Mouse (Mus musculus): ENCODE results near the gene Ube2m.

The Ube2m gene

GRCm38 (mm10) chr7:13033451-13034147, 4.5 kb downstream of the Ube2m start:
- DNase-seq (ENCODE audit: low spot score), result no peak

GRCm38 (mm10) chr7:13032541-13032940, 5.5 kb downstream of the Ube2m start:
- no peak for DNase-seq (ENCODE audit: low spot score)

DNA sequence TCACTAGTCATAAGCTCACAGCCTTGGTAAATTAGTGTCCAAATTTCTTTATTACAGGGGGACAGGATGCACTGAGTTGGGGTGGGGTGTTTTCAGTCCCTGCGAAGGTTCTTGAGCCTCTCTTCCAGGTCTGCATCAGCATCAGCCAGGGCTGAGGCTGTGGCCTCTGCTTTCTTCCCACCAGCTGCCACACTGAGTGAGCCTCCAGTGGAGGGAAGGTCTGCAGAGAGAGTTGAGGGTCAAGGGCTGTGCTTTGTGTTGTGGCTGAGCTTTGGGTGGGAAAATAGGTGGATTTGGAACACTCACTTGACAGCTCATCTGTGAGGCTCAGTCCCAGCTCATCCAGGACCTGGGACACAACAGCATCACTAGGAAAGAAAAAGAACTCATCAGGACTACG, 6.1 kb downstream of the Ube2m start:
- DNase-seq (ENCODE audit: low spot score), result no peak

DNA sequence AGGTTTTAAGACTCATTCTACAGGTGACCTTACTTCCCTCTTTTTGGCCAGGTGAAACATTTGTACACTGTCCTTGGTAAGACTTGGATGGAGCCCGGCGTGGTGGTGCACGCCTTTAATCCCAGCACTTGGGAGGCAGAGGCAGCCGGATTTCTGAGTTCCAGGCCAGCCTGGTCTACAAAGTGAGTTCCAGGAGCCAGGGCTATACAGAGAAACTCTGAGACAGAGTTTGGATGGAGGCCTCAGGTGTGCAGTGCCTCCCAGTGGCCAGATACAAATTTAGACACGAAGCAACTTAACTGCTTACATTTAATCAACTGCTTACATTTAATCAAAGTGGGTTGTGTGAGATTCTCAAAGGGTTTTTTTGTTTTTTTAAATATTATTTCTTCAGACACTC, 7.0 kb downstream of the Ube2m start:
- DNase-seq (ENCODE audit: low spot score), result peak; percentile 18

DNA sequence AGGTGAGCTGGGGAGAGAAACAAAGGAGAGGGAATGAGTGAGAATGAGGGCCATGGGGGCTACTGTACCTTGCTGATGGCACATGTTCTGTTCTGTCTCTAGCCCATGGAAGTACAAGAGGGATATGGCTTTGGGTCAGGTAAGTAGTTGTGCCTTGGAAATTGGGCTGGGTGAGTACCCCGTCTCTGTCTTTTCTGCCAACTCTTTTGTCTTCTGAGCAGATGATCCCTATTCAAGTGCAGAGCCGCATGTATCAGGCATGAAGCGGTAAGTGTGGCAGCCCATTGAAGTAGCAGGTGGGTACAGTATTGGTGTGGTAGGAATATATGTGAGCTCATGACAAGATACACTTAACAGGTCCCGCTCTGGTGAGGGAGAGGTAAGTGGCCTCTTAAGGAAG, 9.1 kb downstream of the Ube2m start:
- DNase-seq (ENCODE audit: low spot score), result no peak

GRCm38 (mm10) chr7:13025511-13026112, 12.5 kb downstream of the Ube2m start:
- DNase-seq (ENCODE audit: low spot score), result no peak

DNA sequence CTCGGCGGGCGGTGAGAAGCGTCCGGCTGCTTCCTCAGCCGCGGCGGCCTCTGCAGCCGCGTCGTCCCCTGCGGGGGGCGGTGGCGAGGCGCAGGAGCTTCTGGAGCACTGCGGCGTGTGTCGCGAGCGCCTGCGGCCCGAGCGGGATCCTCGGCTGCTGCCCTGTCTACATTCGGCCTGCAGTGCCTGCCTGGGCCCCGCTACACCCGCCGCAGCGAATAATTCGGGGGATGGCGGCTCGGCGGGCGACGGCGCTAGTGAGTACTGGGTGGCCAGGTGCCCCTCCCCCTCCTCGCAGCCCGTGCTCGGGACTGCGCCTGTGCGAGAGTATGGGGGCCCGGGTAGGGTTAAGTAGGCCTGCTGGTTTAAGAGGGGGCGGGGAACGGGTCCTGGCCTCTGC, 13.3 kb downstream of the Ube2m start:
- DNase-seq (ENCODE audit: low spot score), result peak; percentile 45

GRCm38 (mm10) chr7:13023928-13024731, 13.9 kb downstream of the Ube2m start:
- peak; percentile 93 for DNase-seq (ENCODE audit: low spot score)

DNA sequence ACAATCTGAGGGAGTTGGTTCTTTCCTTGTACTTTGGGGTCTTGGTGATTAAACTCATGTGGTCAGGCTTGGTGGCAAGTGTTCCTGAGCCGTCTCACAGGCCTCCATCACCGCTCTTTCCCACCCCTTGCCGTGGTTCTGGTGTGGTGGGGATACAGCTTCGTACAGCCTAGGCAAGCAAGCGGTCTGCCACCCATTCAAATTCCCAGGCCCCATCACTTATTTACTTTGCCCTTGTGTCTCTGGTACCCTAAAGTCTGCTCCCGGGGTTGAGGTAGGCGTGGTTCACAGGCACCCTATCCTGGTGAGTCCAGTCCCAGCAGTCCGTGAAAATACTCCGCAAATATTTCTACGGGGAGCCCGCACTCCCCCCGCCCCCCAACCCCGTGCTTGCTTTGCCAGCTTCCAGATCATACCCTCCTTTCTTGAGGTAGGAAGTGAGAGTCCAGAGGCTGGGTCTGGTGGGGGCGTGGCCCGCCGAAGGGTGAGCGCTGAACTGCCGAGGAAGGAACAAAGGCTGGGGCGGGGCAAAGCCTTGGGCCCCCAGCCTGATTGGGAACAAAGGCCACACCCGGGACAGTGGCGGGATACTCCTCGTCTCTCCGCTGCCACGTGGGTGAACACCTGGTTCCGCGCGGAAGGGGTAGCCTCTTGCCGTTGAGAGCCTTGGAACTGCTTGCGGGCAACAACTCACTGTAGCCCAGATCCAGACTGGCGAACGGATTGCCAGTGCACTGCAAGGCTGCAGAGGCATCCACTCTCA, 15.1 kb downstream of the Ube2m start:
- DNase-seq (ENCODE audit: low spot score), result peak; percentile 34

- no peak for DNase-seq (ENCODE audit: low spot score)
These were observed 22.9 kb downstream of the Ube2m start for GRCm38 (mm10) chr7:13015217-13015616.

DNA sequence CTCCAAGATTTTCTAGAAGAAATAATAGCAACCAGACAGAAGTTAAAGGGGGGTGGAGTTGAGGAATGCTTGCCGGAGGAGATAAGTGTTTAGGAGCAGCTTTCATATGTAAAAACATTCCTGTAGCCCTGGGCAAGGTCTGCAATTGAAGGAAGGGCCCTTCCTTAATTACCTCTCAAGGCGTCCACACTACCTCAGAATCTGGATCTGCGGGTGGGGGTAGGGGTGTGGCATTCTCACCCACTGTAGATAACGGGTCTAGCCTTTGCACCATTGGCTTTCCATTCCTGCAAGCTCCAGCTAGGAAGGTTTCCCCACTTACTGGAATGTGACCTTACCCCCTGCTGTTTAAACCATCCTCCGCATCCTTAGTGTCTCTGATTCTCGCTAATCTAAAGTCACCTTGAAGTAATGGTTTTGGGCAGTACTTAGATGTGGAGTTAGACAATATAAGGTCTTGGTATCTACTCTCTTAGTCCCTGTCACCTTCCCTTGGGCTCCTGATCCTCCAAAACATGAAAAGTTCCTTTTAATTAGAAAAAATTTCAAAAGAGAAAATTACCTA, 23.7 kb downstream of the Ube2m start:
- DNase-seq (ENCODE audit: low spot score), result no peak

DNA sequence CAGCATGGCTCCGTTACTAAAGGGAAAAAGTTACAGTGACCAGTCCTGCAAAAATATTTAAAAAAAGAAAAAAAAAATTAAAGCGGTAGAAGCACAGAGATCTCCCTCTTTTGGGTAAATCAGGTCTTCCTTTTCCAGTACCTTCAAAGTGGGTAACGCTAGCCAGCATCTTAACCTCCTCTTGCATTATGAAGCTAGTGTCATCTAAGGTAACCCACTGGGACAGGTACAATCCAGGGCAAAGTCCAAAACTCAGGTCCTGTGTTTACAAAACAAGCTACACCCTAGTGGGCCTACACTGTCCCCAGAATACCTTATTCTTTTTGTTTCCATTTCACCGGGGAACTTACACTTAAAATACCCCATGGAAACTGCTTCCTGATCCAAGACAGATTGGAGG, 24.4 kb downstream of the Ube2m start:
- no peak for DNase-seq (ENCODE audit: low spot score)

- no peak for DNase-seq (ENCODE audit: low spot score)
These were observed 27.8 kb downstream of the Ube2m start, which contains the start of gene Zbtb45 for GRCm38 (mm10) chr7:13010005-13010908. Zbtb45 (minus strand) TSS chr7:13010034.

DNA sequence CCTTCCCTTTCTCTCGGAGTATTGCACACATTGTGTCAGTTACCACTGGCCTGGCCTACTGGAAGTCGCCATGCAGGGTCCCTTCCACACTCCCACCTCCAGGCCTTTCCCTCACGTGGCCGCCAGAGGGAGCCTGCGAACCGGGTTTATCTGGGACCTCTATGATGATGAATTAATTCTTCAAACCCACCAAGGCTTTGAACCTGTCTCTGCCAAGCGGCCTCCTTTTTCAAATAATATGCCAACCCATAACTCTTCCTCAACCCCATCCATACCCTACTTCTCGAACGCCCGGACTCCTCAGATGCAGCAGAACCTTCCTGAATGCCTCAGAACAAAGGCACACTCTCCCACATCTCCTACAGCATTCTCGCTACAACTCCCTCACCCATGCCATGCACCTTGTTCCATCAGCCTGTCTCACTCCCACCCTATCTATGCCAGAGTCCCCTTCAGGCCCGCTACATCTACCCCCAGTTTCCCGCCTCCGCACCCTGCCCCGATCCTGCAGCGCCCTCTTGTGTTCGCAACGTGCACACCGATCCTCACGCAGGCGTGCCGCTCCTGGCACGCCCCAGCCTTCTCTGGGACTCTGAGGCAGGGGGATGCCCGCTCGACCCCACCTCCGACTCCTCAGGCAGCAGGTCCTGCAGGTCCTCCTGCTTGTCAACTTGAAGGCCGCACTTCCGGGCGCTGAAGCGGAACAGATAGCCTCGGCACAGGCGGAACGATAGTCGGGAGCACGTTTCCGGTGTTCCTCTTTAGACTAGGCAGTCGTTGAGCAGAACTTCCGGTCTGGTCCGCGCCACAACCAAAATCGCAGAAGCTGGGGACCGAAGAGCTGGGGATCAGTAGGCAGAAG, 28.7 kb downstream of the Ube2m start:
- peak; percentile 91 for DNase-seq (ENCODE audit: low spot score)

DNA sequence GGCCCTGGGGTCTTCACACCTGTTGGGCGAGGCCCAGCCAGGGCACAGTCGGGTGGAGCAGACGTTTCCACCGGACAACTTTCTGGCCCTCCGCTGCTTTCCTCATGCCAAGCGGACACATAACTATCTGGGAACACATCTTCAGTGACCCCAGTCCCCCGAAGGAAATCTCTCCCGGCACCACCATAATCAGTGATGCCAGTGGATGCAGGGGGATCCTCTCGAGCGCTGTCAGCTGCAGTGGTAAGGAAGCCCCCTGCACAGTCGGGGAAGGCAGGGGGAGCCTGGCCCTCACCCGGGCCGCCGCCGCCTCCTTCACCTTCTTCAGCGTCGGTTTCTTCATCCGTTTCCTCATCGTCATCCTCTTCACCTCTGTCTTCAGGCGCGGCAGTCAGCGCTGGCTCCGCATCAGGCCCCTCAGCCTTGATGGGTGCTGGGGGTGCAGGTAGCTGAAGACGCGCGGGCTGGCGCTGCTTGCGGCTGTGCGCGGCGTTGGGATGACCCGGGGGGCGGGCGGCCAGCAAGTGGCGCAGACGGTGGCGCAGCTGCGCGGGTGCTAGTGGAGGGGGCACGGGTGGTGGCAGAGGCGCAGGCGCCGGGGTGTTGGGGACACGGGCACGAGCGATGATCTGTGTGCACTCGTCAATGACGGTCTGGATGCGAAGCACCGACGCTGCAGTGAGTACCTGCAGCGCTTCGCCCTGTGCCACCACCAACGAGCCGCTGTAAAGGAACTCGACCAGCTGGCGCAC, 30.6 kb downstream of the Ube2m start:
- DNase-seq (ENCODE audit: low spot score), result no peak

DNA sequence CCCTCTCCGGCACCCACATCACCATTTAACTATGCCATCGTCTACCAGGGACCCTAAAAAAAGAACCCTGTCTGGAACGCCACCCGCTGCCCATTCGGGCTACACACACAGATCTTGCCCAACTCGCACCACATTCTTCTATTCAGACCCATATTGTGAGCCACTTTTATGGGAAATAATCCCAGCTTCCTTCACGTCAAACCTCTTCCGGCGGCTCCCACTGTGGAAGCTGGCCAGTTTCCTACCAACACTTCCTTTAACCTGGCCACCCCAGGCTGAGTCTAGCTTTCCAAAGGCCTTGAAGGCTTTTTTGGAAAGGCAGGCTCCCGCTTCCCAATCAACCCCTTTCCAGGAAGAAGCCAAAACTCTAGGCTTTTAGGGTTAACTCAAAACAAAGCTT, 31.5 kb downstream of the Ube2m start:
- DNase-seq (ENCODE audit: low spot score), result no peak

DNA sequence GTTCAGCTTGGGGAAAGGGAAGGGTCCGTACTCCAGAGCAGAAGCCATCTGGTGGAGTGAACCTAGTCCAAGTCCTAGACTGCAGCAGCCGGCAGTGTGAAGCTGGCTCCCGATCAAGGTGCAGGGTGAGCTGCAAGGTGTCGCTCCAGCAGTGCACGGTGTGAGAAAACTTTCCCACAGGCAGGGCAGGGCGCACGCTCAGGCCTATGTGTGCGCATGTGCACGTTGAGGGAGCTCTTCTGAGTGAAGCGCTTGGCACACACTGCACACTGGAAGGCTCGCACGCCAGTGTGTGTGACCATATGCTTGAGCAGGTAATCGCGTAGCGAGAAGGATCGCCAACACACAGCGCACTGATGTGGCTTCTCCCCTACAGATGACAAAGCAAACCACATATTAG, 32.1 kb downstream of the Ube2m start:
- no peak for DNase-seq (ENCODE audit: low spot score)

GRCm38 (mm10) chr7:13003380-13003779, 34.7 kb downstream of the Ube2m start:
- no peak for DNase-seq (ENCODE audit: low spot score)

GRCm38 (mm10) chr7:13001584-13001983, 36.5 kb downstream of the Ube2m start:
- no peak for DNase-seq (ENCODE audit: low spot score)
